20 mouse cellular contexts compared by ENCODE assay signal in genomic region chr8:47250832-47251231, GRCm38 (mm10).
A peak's percentile ranks its signal among the peaks of the same experiment; 100 is the strongest.
DNase-seq lines count a peak whose midpoint lies in the region; ATAC-seq lines count a peak whose summit lies in the region.
"Had no signal": no experiment of that assay in that cellular context is flagged by ENCODE, and none has a peak within 500 bp of the region (broad histone marks: within the 10 kb centered on the region; RNA-seq: fewer than 3 reads in every experiment).

No protein-coding gene starts in this region.

- intact Hi-C loops in heart, postnatal 36 days (cut with DNase I) = no loop called here

- peak; percentile 66 for ATAC-seq in granulocyte monocyte progenitor cell, adult 5-6 weeks (replicated peaks; ENCODE audit: poor library complexity, severe bottlenecking)
- ATAC-seq in megakaryocyte progenitor cell, adult 5-6 weeks (replicated peaks; ENCODE audit: poor library complexity) = peak; percentile 64; the same call in 1 of the 2 replicates
- ATAC-seq: CD4-positive, CD25-positive, alpha-beta regulatory T cell, adult 4 months; forebrain, embryonic 13.5 days; forebrain, embryonic 15.5 days; forebrain, postnatal 0 days had no signal

- DNase-seq in heart, adult 11 months = peak; percentile 25
- DNase-seq in heart, postnatal 36 days = no peak
- no peak for DNase-seq in c-Kit-positive CD71-positive TER-119-positive erythroid progenitor cells, embryonic 14.5 days (ENCODE audit: low spot score)
- no peak for DNase-seq in adipocyte (ENCODE audit: low spot score)
- DNase-seq: adrenal gland, adult 8-10 months; adrenal gland, postnatal 14 days; adrenal gland, postnatal 36 days; B cell, adult 2 months; cerebellum, adult 11 months; cerebellum, adult 18-20 months; cerebellum, adult 8-10 months; cerebellum, adult 9-11 months; cerebellum, postnatal 14 days; cerebellum, postnatal 36 days; forebrain, postnatal 0 days had no signal
